Mouse (Mus musculus) heart, embryonic 10.5 days (tissue): ENCODE data around the gene Tmem50b. TPM values are rescaled to one million over a fixed set of nuclear protein-coding genes. Genes with fewer than 3 reads are reported as not detected.
"Not testable (repeated sequence)": the region's sequence is repeated elsewhere in the genome, so short reads cannot be mapped to it uniquely, and the experiment has no call there.

ENCODE experiments used
- DNase-seq: peaks from one replicate; pipeline ENCODE4 v3.0.0-alpha.2; 2017; ENCODE audit warnings: low spot score
- H3K27ac ChIP-seq: fragments of 300-500 bp; sonication (generic); 2 replicates; pipeline ENCODE4 v1.5.1; 2016; ENCODE audit warnings: mild to moderate bottlenecking
- H3K27me3 ChIP-seq: fragments of 300-500 bp; sonication (generic); 2 replicates; pipeline ENCODE4 v1.6.1; 2016; ENCODE audit warnings: mild to moderate bottlenecking; ENCODE audit not compliant: poor library complexity, insufficient read depth, severe bottlenecking
- H3K36me3 ChIP-seq: fragments of 300-500 bp; sonication (generic); 2 replicates; pipeline ENCODE4 v1.6.1; 2016; ENCODE audit warnings: mild to moderate bottlenecking, moderate library complexity
- H3K4me1 ChIP-seq: fragments of 300-500 bp; sonication (generic); 2 replicates; pipeline ENCODE4 v1.6.1; 2016; ENCODE audit warnings: mild to moderate bottlenecking
- H3K4me3 ChIP-seq: fragments of 300-500 bp; sonication (generic); 2 replicates; pipeline ENCODE4 v1.5.1; 2016; ENCODE audit warnings: mild to moderate bottlenecking, moderate library complexity
- H3K9me3 ChIP-seq: fragments of 300-500 bp; sonication (generic); 2 replicates; pipeline ENCODE4 v1.6.1; 2016; ENCODE audit warnings: mild to moderate bottlenecking, moderate library complexity
- WGBS: fragments of 180-500 bp; shearing (Covaris S2); methylation state at CpG from one replicate; pipeline ENCODE4 v1.1.7; 2016; 5-methylcytosine and 5-hydroxymethylcytosine counted together
- polyA plus RNA-seq: library from polyadenylated mRNA; unstranded; fragments of >200 nt; fragmentation: Nextera tagmentation; extraction: Ambion mirVana; gene quantifications from 2 replicates; pipeline ENCODE4 v1.2.1, GENCODE M21; 2016

The Tmem50b gene
- polyA plus RNA-seq, 1 experiment from 2014 or later: 44.7 TPM

GRCm38 (mm10) chr16:91538513-91538912, 59.1 kb downstream of the Tmem50b start:
- Histone ChIP-seq H3K27me3 (no peaks in the 10 kb centered on the region), H3K9me3 (no peaks in the 10 kb centered on the region), H3K27ac (peak overlapping the region; percentile 74), H3K36me3 (no peaks in the 10 kb centered on the region), H3K4me1 (peaks cover 36% of the 10 kb centered on the region), H3K4me3 (no peak overlapping the region)
- 63% methylated on average over 9 of the region's 9 CpGs for WGBS
- DNase-seq: no peak

- H3K4me1 ChIP-seq: peaks cover 40% of the 10 kb centered on the region
- H3K4me3 ChIP-seq: no peak overlapping the region
- DNase-seq: no peak
- no peaks in the 10 kb centered on the region for H3K27me3 ChIP-seq
- no peaks in the 10 kb centered on the region for H3K9me3 ChIP-seq
- H3K36me3 ChIP-seq: no peaks in the 10 kb centered on the region
- WGBS: 46% methylated on average over 6 of the region's 6 CpGs
- peak overlapping the region; percentile 74 for H3K27ac ChIP-seq
Observed at GRCm38 (mm10) chr16:91538051-91538450, 59.5 kb downstream of the Tmem50b start.

DNA sequence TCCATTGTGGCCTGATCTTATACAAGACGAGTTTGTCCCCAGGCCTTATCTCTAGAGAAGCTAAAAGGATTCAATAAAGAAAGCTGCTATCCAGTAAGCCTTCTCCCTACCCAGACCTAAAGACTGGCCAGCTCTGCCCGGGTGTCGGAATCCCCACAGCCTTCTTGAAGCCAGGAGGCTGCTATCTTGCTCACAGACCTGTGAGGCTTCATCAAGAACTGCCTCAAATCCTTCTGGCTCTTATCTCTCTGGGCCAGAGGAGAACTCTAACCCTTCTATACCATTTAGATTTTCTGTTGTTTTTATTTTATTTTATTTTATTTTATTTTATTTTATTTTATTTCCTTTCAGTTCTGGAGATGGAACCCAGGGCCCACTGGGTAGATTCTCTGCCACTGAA, 60.5 kb downstream of the Tmem50b start:
- H3K9me3 ChIP-seq: no peaks in the 10 kb centered on the region
- H3K4me3 ChIP-seq: no peak overlapping the region
- no peak for DNase-seq
- peaks cover 48% of the 10 kb centered on the region for H3K4me1 ChIP-seq
- no peak overlapping the region for H3K27ac ChIP-seq
- 45% methylated on average over 3 of the region's 3 CpGs for WGBS
- H3K27me3 ChIP-seq: no peaks in the 10 kb centered on the region
- H3K36me3 ChIP-seq: no peaks in the 10 kb centered on the region

- Histone ChIP-seq H3K4me3 (no peak overlapping the region), H3K9me3 (no peaks in the 10 kb centered on the region), H3K27ac (no peak overlapping the region), H3K4me1 (peaks cover 47% of the 10 kb centered on the region), H3K27me3 (no peaks in the 10 kb centered on the region), H3K36me3 (no peaks in the 10 kb centered on the region)
- DNase-seq: no peak
- WGBS: 84% methylated on average over 6 of the region's 6 CpGs
Observed at GRCm38 (mm10) chr16:91536372-91536771, 61.2 kb downstream of the Tmem50b start.

DNA sequence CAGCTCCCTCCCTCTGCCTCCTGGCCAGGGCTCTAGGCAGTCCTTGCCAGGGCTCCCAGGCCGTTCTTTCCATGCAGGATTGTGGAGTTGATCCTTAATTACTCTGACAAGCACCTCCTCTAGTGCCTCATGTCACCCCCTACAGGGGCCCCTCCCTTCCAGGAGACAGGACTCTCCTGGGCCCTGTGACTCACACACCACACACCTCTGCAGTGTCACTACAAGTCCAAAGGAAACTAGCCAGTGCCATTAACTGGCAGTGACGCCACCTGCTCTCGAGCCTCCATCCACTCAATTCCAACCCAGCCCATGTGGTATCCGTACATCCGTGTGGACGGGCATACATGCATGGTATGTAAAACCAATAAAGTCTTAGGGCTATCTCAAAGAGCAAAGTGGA, 62.7 kb downstream of the Tmem50b start:
- Histone ChIP-seq H3K27me3 (no peaks in the 10 kb centered on the region), H3K4me3 (no peak overlapping the region), H3K27ac (no peak overlapping the region), H3K4me1 (peaks cover 43% of the 10 kb centered on the region), H3K36me3 (no peaks in the 10 kb centered on the region), H3K9me3 (no peaks in the 10 kb centered on the region)
- no peak for DNase-seq
- 73% methylated on average over 6 of the region's 6 CpGs for WGBS

GRCm38 (mm10) chr16:91534477-91534876, 63.1 kb downstream of the Tmem50b start:
- peak; percentile 98 for DNase-seq
- 45% methylated on average over 13 of the region's 13 CpGs for WGBS
- H3K9me3 ChIP-seq: no peaks in the 10 kb centered on the region
- no peak overlapping the region for H3K4me3 ChIP-seq
- H3K36me3 ChIP-seq: no peaks in the 10 kb centered on the region
- no peaks in the 10 kb centered on the region for H3K27me3 ChIP-seq
- no peak overlapping the region for H3K27ac ChIP-seq
- peaks cover 43% of the 10 kb centered on the region for H3K4me1 ChIP-seq

DNA sequence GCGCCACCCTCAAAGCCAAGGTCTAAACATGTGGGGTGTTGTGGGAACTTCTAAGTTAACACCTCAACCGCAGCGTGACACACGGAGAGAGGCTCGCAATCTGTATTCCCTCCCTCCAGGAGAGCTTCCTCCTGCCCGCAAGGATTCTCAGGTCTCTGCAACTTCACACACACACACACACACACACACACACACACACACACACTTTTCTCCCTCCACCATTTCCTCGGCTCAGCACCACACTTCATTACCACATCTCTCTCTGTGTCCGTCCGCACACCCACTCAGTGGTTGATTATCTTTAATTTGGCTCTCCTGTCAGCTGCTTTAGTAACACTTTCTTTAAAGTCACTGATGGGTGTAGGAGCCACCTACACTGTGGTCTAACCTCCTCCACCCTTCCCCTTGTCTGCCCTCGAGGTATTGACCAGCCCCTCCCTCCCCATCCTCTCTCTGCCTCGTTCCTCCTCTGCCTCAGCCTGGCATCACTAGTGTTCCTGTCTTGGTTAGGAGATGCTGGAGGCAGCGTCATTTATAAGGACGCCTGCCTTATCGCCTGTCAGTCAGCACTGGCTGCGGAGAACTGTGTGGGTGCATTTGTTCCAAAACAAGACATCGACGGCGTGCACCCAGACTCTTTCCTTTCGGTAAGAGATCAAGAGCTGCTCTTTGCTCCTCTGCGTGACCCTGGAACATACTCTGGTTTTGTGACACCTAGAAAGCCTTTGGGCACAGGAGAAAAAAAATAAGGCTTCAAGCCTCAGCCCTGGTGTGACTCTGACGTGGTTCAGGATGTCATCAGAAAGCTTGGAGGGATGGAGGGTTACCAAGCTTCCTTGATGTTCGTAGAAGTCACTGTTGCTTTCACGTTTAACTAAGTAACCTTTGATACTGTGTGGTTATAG, 64.3 kb downstream of the Tmem50b start:
- H3K36me3 ChIP-seq: no peaks in the 10 kb centered on the region
- peaks cover 39% of the 10 kb centered on the region for H3K4me1 ChIP-seq
- no peaks in the 10 kb centered on the region for H3K9me3 ChIP-seq
- 36% methylated on average over 23 of the region's 23 CpGs for WGBS
- H3K27me3 ChIP-seq: no peaks in the 10 kb centered on the region
- no peak for DNase-seq
- 0 out of 2 replicates have a peak overlapping the region, but pooled peaks have one; percentile 13 for H3K4me3 ChIP-seq
- no peak overlapping the region for H3K27ac ChIP-seq

GRCm38 (mm10) chr16:91532429-91532828, 65.2 kb downstream of the Tmem50b start:
- Histone ChIP-seq H3K9me3 (no peaks in the 10 kb centered on the region), H3K36me3 (no peaks in the 10 kb centered on the region), H3K27ac (no peak overlapping the region), H3K4me1 (peaks cover 32% of the 10 kb centered on the region), H3K4me3 (no peak overlapping the region), H3K27me3 (no peaks in the 10 kb centered on the region)
- no peak for DNase-seq
- WGBS: 56% methylated on average over 2 of the region's 2 CpGs

DNA sequence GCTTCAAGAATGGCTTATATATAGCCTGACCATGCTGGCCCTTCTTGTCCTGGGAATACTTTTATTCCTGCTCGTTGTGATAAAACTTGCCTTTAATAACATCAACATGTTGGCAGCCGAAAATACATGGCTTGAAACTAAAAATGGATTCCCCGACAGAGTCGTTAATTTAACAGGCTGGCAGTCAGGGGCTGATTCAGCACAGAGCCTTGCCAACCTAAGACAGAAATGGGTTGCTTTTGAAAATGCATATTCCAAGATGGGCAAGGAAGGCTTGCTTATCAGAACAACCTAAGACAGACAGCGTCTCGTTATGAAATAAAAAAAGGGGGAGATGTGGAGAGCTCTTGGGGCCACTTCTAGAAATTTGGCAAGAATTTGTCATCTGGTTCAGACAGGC, 65.7 kb downstream of the Tmem50b start:
- Histone ChIP-seq H3K36me3 (no peaks in the 10 kb centered on the region), H3K9me3 (no peaks in the 10 kb centered on the region), H3K4me3 (no peak overlapping the region), H3K4me1 (peaks cover 34% of the 10 kb centered on the region), H3K27ac (no peak overlapping the region), H3K27me3 (no peaks in the 10 kb centered on the region)
- 74% methylated on average over 6 of the region's 6 CpGs for WGBS
- no peak for DNase-seq

- not testable (repeated sequence) for H3K27me3 ChIP-seq, H3K27ac ChIP-seq, H3K4me3 ChIP-seq, H3K9me3 ChIP-seq, DNase-seq, H3K36me3 ChIP-seq
- H3K4me1 ChIP-seq: peaks cover 34% of the 10 kb centered on the region
- WGBS: 87% methylated on average over 4 of the region's 4 CpGs
Observed at GRCm38 (mm10) chr16:91530830-91531229, 66.8 kb downstream of the Tmem50b start.

DNA sequence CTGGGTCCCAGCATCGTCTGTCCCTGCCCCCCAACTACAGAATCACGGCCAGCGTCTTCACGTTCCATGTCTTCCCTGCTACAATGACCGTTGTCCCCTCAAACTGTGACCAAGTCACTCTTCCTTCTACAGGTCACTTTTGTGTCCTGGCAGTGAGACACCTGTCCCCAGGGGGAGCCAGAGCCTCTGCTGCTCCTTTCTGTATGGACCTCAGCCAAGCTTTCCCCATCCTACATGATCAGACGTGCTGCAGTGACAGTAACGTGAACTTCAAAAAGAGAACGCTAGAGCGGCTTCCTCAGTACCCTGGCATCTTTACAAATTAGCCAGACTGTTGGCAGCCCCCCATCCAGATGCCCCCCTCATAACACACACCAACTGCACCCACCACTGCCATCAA, 69.0 kb downstream of the Tmem50b start:
- H3K9me3 ChIP-seq: no peaks in the 10 kb centered on the region
- no peak for DNase-seq
- no peak overlapping the region for H3K27ac ChIP-seq
- H3K4me1 ChIP-seq: peaks cover 18% of the 10 kb centered on the region
- H3K36me3 ChIP-seq: no peaks in the 10 kb centered on the region
- no peaks in the 10 kb centered on the region for H3K27me3 ChIP-seq
- no peak overlapping the region for H3K4me3 ChIP-seq
- WGBS: 83% methylated on average over 9 of the region's 9 CpGs

- no peaks in the 10 kb centered on the region for H3K36me3 ChIP-seq
- peaks cover 10% of the 10 kb centered on the region for H3K4me1 ChIP-seq
- no peak overlapping the region for H3K4me3 ChIP-seq
- WGBS: 53% methylated on average over 5 of the region's 5 CpGs
- no peak overlapping the region for H3K27ac ChIP-seq
- no peaks in the 10 kb centered on the region for H3K27me3 ChIP-seq
- H3K9me3 ChIP-seq: no peaks in the 10 kb centered on the region
- DNase-seq: no peak
Observed at GRCm38 (mm10) chr16:91527500-91527899, 70.1 kb downstream of the Tmem50b start.

DNA sequence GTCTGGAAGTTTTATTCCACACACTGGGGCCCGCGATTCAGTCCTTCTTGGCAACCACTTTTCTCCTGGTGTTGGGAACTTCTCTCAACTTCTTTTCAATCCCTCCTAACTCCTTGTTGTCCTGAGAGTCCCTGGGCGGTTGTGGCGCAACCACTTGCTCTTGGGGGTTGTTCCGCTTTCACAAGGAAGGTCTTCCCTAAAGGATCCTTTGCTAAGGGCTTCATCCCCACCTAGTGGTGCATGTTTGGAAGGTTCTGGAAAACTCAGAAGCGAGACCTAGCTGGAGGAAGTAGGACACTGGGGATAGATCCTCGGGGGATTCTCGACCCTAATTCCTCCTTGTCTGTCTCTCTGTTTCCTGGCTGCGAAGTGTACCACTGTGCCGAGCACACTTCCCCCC, 70.5 kb downstream of the Tmem50b start:
- WGBS: 67% methylated on average over 10 of the region's 10 CpGs
- DNase-seq: no peak
- Histone ChIP-seq H3K27me3 (no peaks in the 10 kb centered on the region), H3K36me3 (no peaks in the 10 kb centered on the region), H3K27ac (no peak overlapping the region), H3K9me3 (no peaks in the 10 kb centered on the region), H3K4me3 (no peak overlapping the region), H3K4me1 (0 out of 2 replicates have a peak, but pooled peaks cover 5% of the 10 kb centered on the region)
